Mouse (Mus musculus) testis, adult 2 months (tissue): ENCODE data around the gene Dram1. TPM values are rescaled to one million over a fixed set of nuclear protein-coding genes. Genes with fewer than 3 reads are reported as not detected.

Experiments
- H3K27ac ChIP-seq: fragments of 200-500 bp; 2 replicates; pipeline ENCODE4 v1.5.1; 2012; ENCODE audit warnings: low read depth, low read length; ENCODE audit not compliant: control insufficient read depth, insufficient read depth
- H3K27me3 ChIP-seq: fragments of 200-500 bp; 2 replicates; pipeline ENCODE4 v1.6.1; 2012; ENCODE audit warnings: mild to moderate bottlenecking, low read length, moderate library complexity; ENCODE audit not compliant: control insufficient read depth, insufficient read depth
- H3K36me3 ChIP-seq: fragments of 200-500 bp; 2 replicates; pipeline ENCODE4 v1.6.1; 2012; ENCODE audit warnings: mild to moderate bottlenecking, low read length; ENCODE audit not compliant: control insufficient read depth, insufficient read depth
- H3K4me1 ChIP-seq: fragments of 200-500 bp; 2 replicates; pipeline ENCODE4 v1.6.1; 2012; ENCODE audit warnings: low read length; ENCODE audit not compliant: control insufficient read depth, insufficient read depth
- H3K4me3 ChIP-seq: fragments of 200-500 bp; 2 replicates; pipeline ENCODE4 v1.5.1; 2012; ENCODE audit warnings: low read depth, mild to moderate bottlenecking, low read length, moderate library complexity, mixed read lengths; ENCODE audit not compliant: control insufficient read depth
- CTCF ChIP-seq: fragments of 200-500 bp; IDR thresholded peaks from 2 replicates; pipeline ENCODE4 v1.5.1; 2012; ENCODE audit warnings: low read depth, mild to moderate bottlenecking, inconsistent platforms, low read length, moderate library complexity; ENCODE audit not compliant: control insufficient read depth, insufficient read depth, insufficient replicate concordance
- POLR2A ChIP-seq: fragments of 200-500 bp; IDR thresholded peaks from 2 replicates; pipeline ENCODE4 v1.6.1; 2012; ENCODE audit warnings: low read depth, mild to moderate bottlenecking, inconsistent platforms, low read length, moderate library complexity; ENCODE audit not compliant: control insufficient read depth
- polyA plus RNA-seq: library from polyadenylated mRNA; depleted of rRNA; stranded (reverse); fragments of >200 nt; gene quantifications from 2 replicates; pipeline ENCODE4 v1.2.3, GENCODE M21; 2012

The Dram1 gene
- polyA plus RNA-seq, 1 experiment: 34.2 TPM

GRCm38 (mm10) chr10:88399271-88399670 lies 20.4 kb upstream of the Dram1 start:
- H3K36me3 ChIP-seq: no peaks in the 10 kb centered on the region
- H3K4me1 ChIP-seq: no peaks in the 10 kb centered on the region
- H3K27ac ChIP-seq: no peak overlapping the region
- no peak overlapping the region for H3K4me3 ChIP-seq
- no peak for TF ChIP-seq CTCF
- TF ChIP-seq POLR2A: no peak
- no peaks in the 10 kb centered on the region for H3K27me3 ChIP-seq

GRCm38 (mm10) chr10:88398668-88399243 lies 19.9 kb upstream of the Dram1 start:
- Histone ChIP-seq H3K36me3 (no peaks in the 10 kb centered on the region), H3K27me3 (no peaks in the 10 kb centered on the region), H3K4me3 (no peak overlapping the region), H3K27ac (no peak overlapping the region), H3K4me1 (no peaks in the 10 kb centered on the region)
- TF ChIP-seq CTCF: no peak
- no peak for TF ChIP-seq POLR2A

- Histone ChIP-seq H3K36me3 (no peaks in the 10 kb centered on the region), H3K4me3 (no peak overlapping the region), H3K4me1 (no peaks in the 10 kb centered on the region), H3K27ac (no peak overlapping the region), H3K27me3 (no peaks in the 10 kb centered on the region)
- TF ChIP-seq POLR2A: no peak
- TF ChIP-seq CTCF: no peak
Observed at GRCm38 (mm10) chr10:88392181-88392847, 13.4 kb upstream of the Dram1 start.

GRCm38 (mm10) chr10:88391495-88391894 lies 12.6 kb upstream of the Dram1 start:
- Histone ChIP-seq H3K4me1 (no peaks in the 10 kb centered on the region), H3K36me3 (no peaks in the 10 kb centered on the region), H3K4me3 (no peak overlapping the region), H3K27me3 (no peaks in the 10 kb centered on the region), H3K27ac (no peak overlapping the region)
- TF ChIP-seq CTCF (no peak), POLR2A (no peak)

- H3K4me3 ChIP-seq: no peak overlapping the region
- TF ChIP-seq CTCF: no peak
- TF ChIP-seq POLR2A: no peak
Observed at GRCm38 (mm10) chr10:88390096-88390790, 11.4 kb upstream of the Dram1 start.

GRCm38 (mm10) chr10:88389576-88389975 lies 10.7 kb upstream of the Dram1 start:
- Histone ChIP-seq H3K27ac (no peak overlapping the region), H3K27me3 (no peaks in the 10 kb centered on the region), H3K4me1 (no peaks in the 10 kb centered on the region), H3K36me3 (no peaks in the 10 kb centered on the region), H3K4me3 (no peak overlapping the region)
- TF ChIP-seq POLR2A: no peak
- TF ChIP-seq CTCF: no peak

More at GRCm38 (mm10) chr10:88390096-88390790, 11.4 kb upstream of the Dram1 start:
- H3K27ac ChIP-seq: no peak overlapping the region
- no peaks in the 10 kb centered on the region for H3K27me3 ChIP-seq
- H3K4me1 ChIP-seq: no peaks in the 10 kb centered on the region
- no peaks in the 10 kb centered on the region for H3K36me3 ChIP-seq

- H3K36me3 ChIP-seq: no peaks in the 10 kb centered on the region
- H3K27me3 ChIP-seq: no peaks in the 10 kb centered on the region
- no peak for TF ChIP-seq POLR2A
- no peak for TF ChIP-seq CTCF
- no peak overlapping the region for H3K4me3 ChIP-seq
- H3K4me1 ChIP-seq: no peaks in the 10 kb centered on the region; the same call in 1 of the 2 replicates
- H3K27ac ChIP-seq: no peak overlapping the region
Observed at GRCm38 (mm10) chr10:88386251-88386650, 7.4 kb upstream of the Dram1 start.
